Comparison of ENCODE assay signal across 14 mouse cellular contexts in genomic region chr3:63806906-63807305, GRCm38 (mm10).
"Had no signal": no experiment of that assay in that cellular context is flagged by ENCODE, and none has a peak within 500 bp of the region (broad histone marks: within the 10 kb centered on the region; RNA-seq: fewer than 3 reads in every experiment).

No protein-coding gene starts in this region.

- H3K4me3 ChIP-seq: layer of hippocampus, adult 2 months; liver, embryonic 13.5 days; stomach, embryonic 15.5 days had no signal

- H3K4me1 ChIP-seq: liver, embryonic 13.5 days; stomach, embryonic 15.5 days had no signal

- H3K36me3 ChIP-seq: liver, embryonic 13.5 days; stomach, embryonic 15.5 days had no signal

- H3K9ac ChIP-seq: liver, embryonic 13.5 days; stomach, embryonic 15.5 days had no signal

- H3K9me3 ChIP-seq: liver, embryonic 13.5 days; stomach, embryonic 15.5 days had no signal

- H3K4me2 ChIP-seq: liver, embryonic 13.5 days; midbrain, embryonic 11.5 days; stomach, embryonic 15.5 days had no signal

- DNase-seq: kidney, adult 11 months; kidney, adult 9 months; layer of hippocampus, adult 9-11 months; liver, embryonic 13.5 days; lung, adult 2 months; lung, postnatal 14 days; lung, postnatal 4 days; midbrain, embryonic 14.5 days; right cerebral cortex, postnatal 25 days; spleen, adult 18-20 months; thymus, postnatal 25 days had no signal

- H3K27me3 ChIP-seq: liver, embryonic 13.5 days; stomach, embryonic 15.5 days had no signal

- H3K27ac ChIP-seq: layer of hippocampus, adult 2 months; liver, embryonic 13.5 days; stomach, embryonic 15.5 days had no signal
